Mouse (Mus musculus) liver, embryonic 14 days (tissue): ENCODE measurements around the gene Trat1. TPM values are rescaled to one million over a fixed set of nuclear protein-coding genes. Genes with fewer than 3 reads are reported as not detected.

Experiments
- polyA plus RNA-seq: library from polyadenylated mRNA; depleted of rRNA; stranded (reverse); fragments of >200 nt; gene quantifications from 2 replicates; pipeline ENCODE4 v1.2.3, GENCODE M21; 2012; rRNA removed

Trat1 gene
- 0.01 and 0.03 TPM in 2 replicates for polyA plus RNA-seq

DNA sequence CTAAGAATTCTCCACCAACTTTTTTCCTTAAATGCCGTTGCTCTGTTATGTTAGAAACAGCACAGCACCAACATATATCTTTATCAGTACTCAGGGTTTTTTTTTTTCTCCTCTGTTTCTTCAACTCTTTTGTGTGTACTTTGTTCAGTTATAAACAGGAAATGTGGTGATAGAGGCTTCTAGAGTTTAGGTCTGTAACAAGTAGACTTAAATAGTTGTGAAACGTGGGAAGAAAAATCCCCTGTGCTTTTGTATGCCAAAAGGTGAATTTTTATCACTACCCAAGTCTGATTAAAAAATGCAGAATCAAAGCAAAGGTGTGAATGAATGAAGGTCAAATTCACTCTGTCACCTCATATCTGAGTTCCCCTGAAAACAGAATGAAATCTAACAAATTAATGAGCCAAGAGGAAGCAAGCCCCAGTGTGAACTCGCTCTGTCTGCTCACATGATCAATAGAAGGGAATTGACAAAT, at the start of gene Trat1:
Trat1 (minus strand) TSS at position 51 of the 475 bp plus-strand sequence.

DNA sequence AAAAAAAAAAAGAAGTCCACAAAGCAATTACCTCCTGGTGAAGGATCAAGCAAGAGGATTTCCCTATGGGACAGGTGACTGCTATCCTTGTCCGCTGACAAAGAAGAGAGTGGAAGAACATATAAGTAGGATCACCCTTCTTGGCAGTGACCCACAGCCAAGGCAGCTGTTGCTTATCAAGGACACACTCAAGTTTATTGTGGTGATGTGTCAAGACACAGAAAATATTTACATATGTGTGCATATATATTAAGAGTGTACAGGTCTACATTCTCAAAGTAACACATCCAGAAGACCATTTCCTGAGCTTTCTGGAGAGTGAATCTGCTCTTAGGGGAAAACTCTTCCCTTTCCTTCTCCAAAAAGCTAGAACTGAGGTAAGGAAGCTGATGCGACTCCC, 44.9 kb upstream of the Trat1 start, which contains the start of gene Retnlb:
Retnlb (plus strand) TSS at position 162 of the 400 bp plus-strand sequence.

Other genes starting within 250 kb of the Trat1 start
- gene Retnlb, start 44.8 kb upstream of the Trat1 start, polyA plus RNA-seq: not detected in 2 replicates
- gene Retnla, start 70.5 kb upstream of the Trat1 start, polyA plus RNA-seq: not detected in 2 replicates
- gene Retnlg, start 100.6 kb upstream of the Trat1 start, polyA plus RNA-seq: 3.1 and 3.5 TPM in 2 replicates
- 6.2 and 7.2 TPM in 2 replicates for gene Dzip3, start 222.1 kb upstream of the Trat1 start, polyA plus RNA-seq
- gene Cip2a, start 222.2 kb upstream of the Trat1 start, polyA plus RNA-seq: 22.8 and 26.9 TPM in 2 replicates